Comparison of ENCODE assay signal across 23 mouse cellular contexts in the genomic region with DNA sequence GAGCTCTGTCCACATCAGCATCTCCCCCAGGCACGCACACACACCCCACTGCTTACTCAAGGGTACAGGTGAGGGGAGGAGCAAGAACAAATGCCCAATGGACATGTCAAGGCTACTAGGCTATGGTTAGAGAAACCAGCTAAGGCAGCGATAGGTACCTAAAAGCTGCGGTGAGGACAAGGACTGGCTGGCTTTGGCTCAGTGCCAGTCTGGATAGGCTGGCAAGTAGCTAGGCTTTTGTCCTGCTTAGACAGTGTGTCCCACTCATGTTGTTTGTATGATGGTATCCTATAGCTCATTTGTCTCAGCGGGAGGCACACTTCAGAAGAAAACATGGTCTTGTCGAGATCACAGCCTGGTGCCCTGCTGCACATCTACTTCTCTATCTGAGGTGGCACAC.
DNase-seq lines count a peak whose midpoint lies in the region; ATAC-seq and TF ChIP-seq lines count a peak whose summit lies in the region.
"Had no signal": no experiment of that assay in that cellular context is flagged by ENCODE, and none has a peak within 500 bp of the region (broad histone marks: within the 10 kb centered on the region; RNA-seq: fewer than 3 reads in every experiment).

No protein-coding gene starts in this region.

- no peak overlapping the region for H3K9ac ChIP-seq in forebrain, embryonic 14.5 days (ENCODE audit: low read length)
- H3K9ac ChIP-seq in forebrain, postnatal 0 days, result no peak overlapping the region
- H3K9ac ChIP-seq in hindbrain, embryonic 13.5 days, result no peak overlapping the region
- no peak overlapping the region for H3K9ac ChIP-seq in hindbrain, embryonic 16.5 days (ENCODE audit: low read depth, low read length)
- no peak overlapping the region for H3K9ac ChIP-seq in midbrain, embryonic 14.5 days (replicated peaks; ENCODE audit: low read length)
- H3K9ac ChIP-seq in midbrain, postnatal 0 days (replicated peaks; ENCODE audit: low read length, poor library complexity, severe bottlenecking), result no peak overlapping the region
- H3K9ac ChIP-seq: embryonic facial prominence, embryonic 12.5 days; embryonic facial prominence, embryonic 15.5 days; heart, embryonic 13.5 days had no signal

- ATAC-seq in forebrain, embryonic 14.5 days, result peak; percentile 22; the same call in 1 of the 2 replicates
- no peak for ATAC-seq in forebrain, postnatal 0 days
- no peak for ATAC-seq in hindbrain, embryonic 13.5 days (ENCODE audit: low FRiP score)
- ATAC-seq in hindbrain, embryonic 16.5 days, result no peak
- ATAC-seq in midbrain, embryonic 14.5 days (ENCODE audit: low FRiP score, low TSS enrichment), result no peak
- ATAC-seq in midbrain, postnatal 0 days (ENCODE audit: low FRiP score), result no peak
- ATAC-seq: CD4-positive, CD25-positive, alpha-beta regulatory T cell, adult 4 months; intestine, postnatal 0 days had no signal

- H3K9me3 ChIP-seq in forebrain, embryonic 14.5 days (replicated peaks; ENCODE audit: control insufficient read depth, low read length), result no peaks in the 10 kb centered on the region
- H3K9me3 ChIP-seq in forebrain, postnatal 0 days (ENCODE audit: low read length), result no peaks in the 10 kb centered on the region
- H3K9me3 ChIP-seq in hindbrain, embryonic 13.5 days, result no peaks in the 10 kb centered on the region
- no peaks in the 10 kb centered on the region for H3K9me3 ChIP-seq in hindbrain, embryonic 16.5 days (ENCODE audit: control insufficient read depth, low read length)
- no peaks in the 10 kb centered on the region for H3K9me3 ChIP-seq in midbrain, embryonic 14.5 days (ENCODE audit: control insufficient read depth, low read length)
- H3K9me3 ChIP-seq in midbrain, postnatal 0 days (ENCODE audit: low read length), result no peaks in the 10 kb centered on the region
- H3K9me3 ChIP-seq: embryonic facial prominence, embryonic 12.5 days; embryonic facial prominence, embryonic 15.5 days; heart, embryonic 10.5 days; heart, embryonic 13.5 days had no signal

- no peaks in the 10 kb centered on the region for H3K27me3 ChIP-seq in forebrain, embryonic 14.5 days (replicated peaks; ENCODE audit: control insufficient read depth, insufficient read depth, low read length)
- H3K27me3 ChIP-seq in forebrain, postnatal 0 days (ENCODE audit: insufficient read depth, low read length), result no peaks in the 10 kb centered on the region
- no peaks in the 10 kb centered on the region for H3K27me3 ChIP-seq in hindbrain, embryonic 13.5 days
- H3K27me3 ChIP-seq in hindbrain, embryonic 16.5 days (replicated peaks; ENCODE audit: control insufficient read depth, insufficient read depth, low read length), result no peaks in the 10 kb centered on the region
- no peaks in the 10 kb centered on the region for H3K27me3 ChIP-seq in midbrain, embryonic 14.5 days (ENCODE audit: control insufficient read depth, insufficient read depth, low read length)
- no peaks in the 10 kb centered on the region for H3K27me3 ChIP-seq in midbrain, postnatal 0 days (ENCODE audit: insufficient read depth, low read length)
- H3K27me3 ChIP-seq: embryonic facial prominence, embryonic 12.5 days; embryonic facial prominence, embryonic 15.5 days; heart, embryonic 13.5 days had no signal

- TF ChIP-seq CTCF in forebrain, postnatal 0 days (IDR thresholded peaks at IDR 0.05; ENCODE audit: low read depth), result no peak
- TF ChIP-seq CTCF in midbrain, postnatal 0 days (IDR thresholded peaks at IDR 0.05), result no peak

- no peaks in the 10 kb centered on the region for H3K36me3 ChIP-seq in forebrain, embryonic 14.5 days (ENCODE audit: control insufficient read depth, insufficient read depth, low read length)
- H3K36me3 ChIP-seq in forebrain, postnatal 0 days (ENCODE audit: insufficient read depth), result peaks cover 5% of the 10 kb centered on the region; the same call in 1 of the 2 replicates
- peaks cover 6% of the 10 kb centered on the region for H3K36me3 ChIP-seq in hindbrain, embryonic 13.5 days
- no peaks in the 10 kb centered on the region for H3K36me3 ChIP-seq in hindbrain, embryonic 16.5 days (ENCODE audit: control insufficient read depth, insufficient read depth, low read length)
- H3K36me3 ChIP-seq in midbrain, embryonic 14.5 days (ENCODE audit: control insufficient read depth, insufficient read depth, low read length), result no peaks in the 10 kb centered on the region
- H3K36me3 ChIP-seq in midbrain, postnatal 0 days (ENCODE audit: insufficient read depth, low read length), result no peaks in the 10 kb centered on the region
- H3K36me3 ChIP-seq: embryonic facial prominence, embryonic 15.5 days; heart, embryonic 10.5 days; heart, embryonic 13.5 days had no signal

- no peak overlapping the region for H3K4me2 ChIP-seq in forebrain, embryonic 14.5 days (ENCODE audit: low read length)
- no peak overlapping the region for H3K4me2 ChIP-seq in forebrain, postnatal 0 days (ENCODE audit: low read depth)
- no peak overlapping the region for H3K4me2 ChIP-seq in hindbrain, embryonic 13.5 days
- H3K4me2 ChIP-seq in hindbrain, embryonic 16.5 days (ENCODE audit: low read length), result no peak overlapping the region
- no peak overlapping the region for H3K4me2 ChIP-seq in midbrain, embryonic 14.5 days (ENCODE audit: low read length)
- H3K4me2 ChIP-seq in midbrain, postnatal 0 days (ENCODE audit: low read depth, low read length, poor library complexity, severe bottlenecking), result no peak overlapping the region
- H3K4me2 ChIP-seq: embryonic facial prominence, embryonic 12.5 days; embryonic facial prominence, embryonic 15.5 days; heart, embryonic 13.5 days had no signal

- peaks cover 8% of the 10 kb centered on the region for H3K4me1 ChIP-seq in forebrain, embryonic 14.5 days (ENCODE audit: control insufficient read depth, insufficient read depth, low read length)
- H3K4me1 ChIP-seq in forebrain, postnatal 0 days (ENCODE audit: insufficient read depth), result peaks cover 8% of the 10 kb centered on the region; the same call in 1 of the 2 replicates
- H3K4me1 ChIP-seq in hindbrain, embryonic 13.5 days (replicated peaks), result peaks cover 37% of the 10 kb centered on the region
- H3K4me1 ChIP-seq in hindbrain, embryonic 16.5 days (ENCODE audit: control insufficient read depth, insufficient read depth, low read depth, low read length), result peaks cover 9% of the 10 kb centered on the region; the same call in 1 of the 2 replicates
- H3K4me1 ChIP-seq in midbrain, embryonic 14.5 days (ENCODE audit: control insufficient read depth, insufficient read depth, low read length), result peaks cover 14% of the 10 kb centered on the region
- H3K4me1 ChIP-seq in midbrain, postnatal 0 days (ENCODE audit: insufficient read depth, low read length), result peaks cover 8% of the 10 kb centered on the region; the same call in 1 of the 2 replicates

- H3K27ac ChIP-seq in forebrain, embryonic 14.5 days (ENCODE audit: low read depth, low read length), result 0 out of 2 replicates have a peak overlapping the region, but pooled peaks have one; percentile 9
- no peak overlapping the region for H3K27ac ChIP-seq in forebrain, postnatal 0 days (ENCODE audit: low read depth, low read length)
- 0 out of 2 replicates have a peak overlapping the region, but pooled peaks have one; percentile 1 for H3K27ac ChIP-seq in hindbrain, embryonic 13.5 days
- no peak overlapping the region for H3K27ac ChIP-seq in hindbrain, embryonic 16.5 days (ENCODE audit: low read depth, low read length)
- no peak overlapping the region for H3K27ac ChIP-seq in midbrain, embryonic 14.5 days (replicated peaks; ENCODE audit: low read depth, low read length)
- H3K27ac ChIP-seq in midbrain, postnatal 0 days (ENCODE audit: low read depth, low read length), result no peak overlapping the region
- H3K27ac ChIP-seq: embryonic facial prominence, embryonic 12.5 days; embryonic facial prominence, embryonic 15.5 days; heart, adult 2 months; heart, embryonic 10.5 days; heart, embryonic 13.5 days had no signal

- 67% methylated on average over 5 of the region's 5 CpGs for WGBS in forebrain, embryonic 14.5 days
- WGBS in forebrain, postnatal 0 days, result 54% methylated on average over 5 of the region's 5 CpGs
- 73% methylated on average over 5 of the region's 5 CpGs for WGBS in hindbrain, embryonic 13.5 days
- 58% methylated on average over 5 of the region's 5 CpGs for WGBS in hindbrain, embryonic 16.5 days
- 70% methylated on average over 5 of the region's 5 CpGs for WGBS in midbrain, embryonic 14.5 days
- WGBS in midbrain, postnatal 0 days, result 72% methylated on average over 5 of the region's 5 CpGs

- no peak overlapping the region for H3K4me3 ChIP-seq in forebrain, embryonic 14.5 days (ENCODE audit: low read depth, low read length)
- H3K4me3 ChIP-seq in forebrain, postnatal 0 days (ENCODE audit: low read depth, low read length), result no peak overlapping the region
- H3K4me3 ChIP-seq in hindbrain, embryonic 13.5 days, result no peak overlapping the region
- H3K4me3 ChIP-seq in hindbrain, embryonic 16.5 days (ENCODE audit: low read length), result no peak overlapping the region
- H3K4me3 ChIP-seq in midbrain, embryonic 14.5 days (replicated peaks; ENCODE audit: low read depth, low read length), result no peak overlapping the region
- H3K4me3 ChIP-seq in midbrain, postnatal 0 days (ENCODE audit: low read depth, low read length), result no peak overlapping the region
- H3K4me3 ChIP-seq: embryonic facial prominence, embryonic 12.5 days; embryonic facial prominence, embryonic 15.5 days; heart, adult 2 months; heart, embryonic 10.5 days; heart, embryonic 13.5 days had no signal

- peak; percentile 49 for DNase-seq in forebrain, embryonic 14.5 days (ENCODE audit: low spot score)
- DNase-seq in forebrain, postnatal 0 days, result no peak
- peak; percentile 52 for DNase-seq in midbrain, embryonic 14.5 days
- DNase-seq in midbrain, postnatal 0 days (ENCODE audit: low spot score), result no peak
- DNase-seq: adrenal gland, adult 2 months; adrenal gland, postnatal 14 days; cerebellum, adult 11-12 months; cerebellum, adult 9-10 months; cerebellum, postnatal 25 days; gastrocnemius, postnatal 10 days; gastrocnemius, postnatal 36 days; heart, adult 2 months; heart, postnatal 14 days; heart, postnatal 4 days; kidney, adult 2 months had no signal

Comparison
In these comparisons a context has a peak if more than half of its experiments do, and no peak if none do; other contexts are left out.
1. DNase-seq: peak in forebrain, embryonic 14.5 days (single experiment) and midbrain, embryonic 14.5 days (single experiment); none in forebrain, postnatal 0 days (single experiment) and midbrain, postnatal 0 days (single experiment).
2. H3K27ac ChIP-seq: peak in forebrain, embryonic 14.5 days (single experiment) and hindbrain, embryonic 13.5 days (single experiment); none in forebrain, postnatal 0 days (single experiment), hindbrain, embryonic 16.5 days (single experiment), midbrain, embryonic 14.5 days (single experiment) and midbrain, postnatal 0 days (single experiment).